Mouse (Mus musculus): ENCODE data around the gene Snapc2. TPM values are rescaled to one million over a fixed set of nuclear protein-coding genes. Genes with fewer than 3 reads are reported as not detected.

Snapc2 gene
- polyA plus RNA-seq, 1 experiment from 2014 or later, result 33.8 TPM

DNA sequence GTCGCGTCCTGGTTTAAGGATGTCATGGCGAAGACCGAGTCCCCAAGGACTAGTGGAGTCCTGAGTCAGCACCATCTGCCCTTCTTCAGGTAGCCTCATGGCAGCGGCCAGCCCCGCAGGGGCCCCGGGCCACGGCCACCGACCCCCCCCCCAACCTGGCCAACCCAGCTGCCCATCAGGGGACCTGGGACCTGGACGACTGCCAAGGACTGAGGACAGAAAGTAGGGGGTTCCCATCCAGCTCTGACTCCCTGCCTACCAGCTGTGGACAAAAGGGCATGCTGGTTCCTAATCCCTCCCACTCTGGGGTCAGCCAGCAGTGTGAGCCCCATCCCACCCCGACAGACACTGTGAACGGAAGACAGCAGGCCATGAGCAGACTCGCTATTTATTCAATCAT, 7.1 kb upstream of the Snapc2 start:
- no peak for TF ChIP-seq CTCF (IDR thresholded peaks at IDR 0.05; ENCODE audit: low read depth)
- no peak for TF ChIP-seq EP300 (optimal IDR thresholded peaks at IDR 0.05)
- Histone ChIP-seq H3K4me2 (replicated peaks; ENCODE audit: low read depth) (no peak overlapping the region), H3K36me3 (ENCODE audit: control insufficient read depth, insufficient read depth, low read length) (peaks cover 33% of the 10 kb centered on the region), H3K9ac (ENCODE audit: low read length) (no peak overlapping the region), H3K4me3 (ENCODE audit: low read depth, low read length) (no peak overlapping the region), H3K27ac (replicated peaks) (no peak overlapping the region), H3K27me3 (ENCODE audit: control insufficient read depth, insufficient read depth, low read length) (no peaks in the 10 kb centered on the region), H3K9me3 (ENCODE audit: control insufficient read depth, low read length) (no peaks in the 10 kb centered on the region), H3K4me1 (replicated peaks; ENCODE audit: control insufficient read depth, insufficient read depth) (no peaks in the 10 kb centered on the region; the same call in 1 of the 2 replicates)
- ATAC-seq (ENCODE audit: low FRiP score, low TSS enrichment), result no peak
- DNase-seq (ENCODE audit: low spot score), result no peak
- 89% methylated on average over 9 of the region's 13 CpGs for WGBS

DNA sequence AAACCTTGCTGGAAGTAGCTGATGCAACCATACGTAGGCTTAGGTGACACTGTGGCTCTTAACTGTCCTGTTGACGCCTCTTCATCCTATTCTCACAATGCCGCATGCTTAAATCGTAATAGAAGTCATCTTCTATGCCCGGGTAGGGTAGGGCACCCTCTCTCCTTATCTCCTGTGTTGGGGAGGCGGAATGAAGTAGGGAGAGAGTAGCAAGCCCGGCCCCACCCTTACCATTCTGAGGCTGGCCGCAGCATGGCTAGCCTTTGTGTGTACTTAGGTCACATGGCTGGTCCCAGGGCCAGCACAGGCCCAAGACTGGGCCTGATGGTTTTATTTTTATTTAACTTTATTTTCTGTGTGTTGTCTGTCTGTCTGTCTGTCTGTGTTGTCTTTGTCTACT, 5.6 kb upstream of the Snapc2 start:
- H3K27me3 ChIP-seq (ENCODE audit: control insufficient read depth, insufficient read depth, low read length), result no peaks in the 10 kb centered on the region
- peaks cover 33% of the 10 kb centered on the region for H3K36me3 ChIP-seq (ENCODE audit: control insufficient read depth, insufficient read depth, low read length)
- peak; percentile 51 for DNase-seq (ENCODE audit: low spot score)
- peaks cover under 1% of the 10 kb centered on the region; the same call in 1 of the 2 replicates for H3K4me1 ChIP-seq (replicated peaks; ENCODE audit: control insufficient read depth, insufficient read depth)
- H3K4me2 ChIP-seq (replicated peaks; ENCODE audit: low read depth), result no peak overlapping the region
- peak; percentile 45 for ATAC-seq (ENCODE audit: low FRiP score, low TSS enrichment)
- no peak overlapping the region for H3K27ac ChIP-seq (replicated peaks)
- no peak overlapping the region for H3K4me3 ChIP-seq (ENCODE audit: low read depth, low read length)
- no peaks in the 10 kb centered on the region for H3K9me3 ChIP-seq (ENCODE audit: control insufficient read depth, low read length)
- 74% methylated on average over 8 of the region's 8 CpGs for WGBS
- TF ChIP-seq EP300 (optimal IDR thresholded peaks at IDR 0.05), result no peak
- no peak overlapping the region for H3K9ac ChIP-seq (ENCODE audit: low read length)

DNA sequence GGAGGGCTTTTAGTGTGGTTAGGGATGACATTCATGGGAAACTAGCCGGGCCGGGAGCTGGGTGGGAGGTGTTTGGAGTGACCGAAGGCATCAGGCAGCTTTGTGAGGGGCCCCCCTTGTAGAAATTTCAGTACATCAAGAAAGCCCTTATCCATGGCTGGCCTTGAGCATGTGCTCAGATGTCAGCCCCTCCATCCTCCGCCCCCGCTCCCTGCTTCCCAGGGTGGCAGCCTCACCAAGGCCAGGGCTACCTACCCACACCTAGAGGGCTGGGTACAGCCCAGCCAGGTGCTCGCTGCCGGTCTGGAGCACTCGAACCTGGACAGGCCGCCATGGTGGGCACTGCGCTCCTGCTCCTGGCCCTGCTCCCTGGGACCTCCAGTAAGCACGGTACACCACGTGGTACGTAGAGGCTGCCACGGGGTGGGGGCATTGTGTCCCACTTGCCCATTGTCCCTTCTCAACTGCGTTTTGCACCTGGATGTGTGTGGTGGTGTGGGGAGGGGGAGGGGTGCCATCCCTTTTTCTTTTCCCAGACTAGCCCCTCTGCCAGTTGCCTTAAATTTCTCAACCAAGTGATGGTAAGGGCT, 4.8 kb upstream of the Snapc2 start, which contains the start of gene Tgfbr3l:
Gene Tgfbr3l, plus strand, starts transcription at position 264 of the 590 bp plus-strand sequence.
- DNase-seq (ENCODE audit: low spot score) (no peak), ATAC-seq (ENCODE audit: low FRiP score, low TSS enrichment) (no peak)
- Histone ChIP-seq H3K4me3 (ENCODE audit: low read depth, low read length) (no peak within 1 kb of the TSS), H3K36me3 (ENCODE audit: control insufficient read depth, insufficient read depth, low read length) (peaks cover 26% of the 10 kb centered on the region), H3K4me1 (replicated peaks; ENCODE audit: control insufficient read depth, insufficient read depth) (peaks cover 3% of the 10 kb centered on the region; the same call in 1 of the 2 replicates), H3K27me3 (ENCODE audit: control insufficient read depth, insufficient read depth, low read length) (no peaks in the 10 kb centered on the region), H3K27ac (replicated peaks) (no peak within 1 kb of the TSS; the same call in 1 of the 2 replicates), H3K4me2 (replicated peaks; ENCODE audit: low read depth) (no peak within 1 kb of the TSS), H3K9ac (ENCODE audit: low read length) (no peak within 1 kb of the TSS), H3K9me3 (ENCODE audit: control insufficient read depth, low read length) (no peaks in the 10 kb centered on the region)
- 70% methylated on average over 15 of the region's 15 CpGs for WGBS
- TF ChIP-seq EP300 (optimal IDR thresholded peaks at IDR 0.05) (no peak), CTCF (IDR thresholded peaks at IDR 0.05; ENCODE audit: low read depth) (no peak)

DNA sequence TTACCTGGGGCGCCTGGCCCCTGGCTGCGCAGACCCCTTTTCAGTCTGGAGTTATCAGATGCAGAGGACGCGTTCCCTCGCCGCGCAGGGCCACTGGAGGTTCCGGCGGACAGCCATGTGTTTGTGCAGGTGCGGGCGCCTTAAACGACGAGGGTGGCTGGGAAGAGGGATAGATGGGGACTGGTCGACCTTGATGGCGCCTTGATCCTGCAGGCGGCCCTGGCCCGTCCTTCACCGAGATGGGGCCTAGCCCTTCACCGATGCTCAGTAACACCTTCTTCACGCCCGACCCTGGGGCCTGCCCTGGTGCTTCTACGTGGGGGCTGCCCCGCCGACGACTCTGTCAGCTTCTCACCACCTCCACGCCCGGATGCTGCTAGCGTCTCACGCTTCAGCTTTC, 3.7 kb upstream of the Snapc2 start:
- Histone ChIP-seq H3K4me3 (ENCODE audit: low read depth, low read length) (no peak overlapping the region), H3K9me3 (ENCODE audit: control insufficient read depth, low read length) (no peaks in the 10 kb centered on the region), H3K27me3 (ENCODE audit: control insufficient read depth, insufficient read depth, low read length) (no peaks in the 10 kb centered on the region), H3K9ac (ENCODE audit: low read length) (no peak overlapping the region), H3K4me2 (replicated peaks; ENCODE audit: low read depth) (no peak overlapping the region), H3K36me3 (ENCODE audit: control insufficient read depth, insufficient read depth, low read length) (peaks cover 19% of the 10 kb centered on the region), H3K4me1 (replicated peaks; ENCODE audit: control insufficient read depth, insufficient read depth) (peaks cover 3% of the 10 kb centered on the region; the same call in 1 of the 2 replicates), H3K27ac (replicated peaks) (no peak overlapping the region)
- ATAC-seq (ENCODE audit: low FRiP score, low TSS enrichment) (no peak), DNase-seq (ENCODE audit: low spot score) (no peak)
- 29% methylated on average over 29 of the region's 29 CpGs for WGBS
- TF ChIP-seq EP300 (optimal IDR thresholded peaks at IDR 0.05) (no peak), CTCF (IDR thresholded peaks at IDR 0.05; ENCODE audit: low read depth) (no peak)

DNA sequence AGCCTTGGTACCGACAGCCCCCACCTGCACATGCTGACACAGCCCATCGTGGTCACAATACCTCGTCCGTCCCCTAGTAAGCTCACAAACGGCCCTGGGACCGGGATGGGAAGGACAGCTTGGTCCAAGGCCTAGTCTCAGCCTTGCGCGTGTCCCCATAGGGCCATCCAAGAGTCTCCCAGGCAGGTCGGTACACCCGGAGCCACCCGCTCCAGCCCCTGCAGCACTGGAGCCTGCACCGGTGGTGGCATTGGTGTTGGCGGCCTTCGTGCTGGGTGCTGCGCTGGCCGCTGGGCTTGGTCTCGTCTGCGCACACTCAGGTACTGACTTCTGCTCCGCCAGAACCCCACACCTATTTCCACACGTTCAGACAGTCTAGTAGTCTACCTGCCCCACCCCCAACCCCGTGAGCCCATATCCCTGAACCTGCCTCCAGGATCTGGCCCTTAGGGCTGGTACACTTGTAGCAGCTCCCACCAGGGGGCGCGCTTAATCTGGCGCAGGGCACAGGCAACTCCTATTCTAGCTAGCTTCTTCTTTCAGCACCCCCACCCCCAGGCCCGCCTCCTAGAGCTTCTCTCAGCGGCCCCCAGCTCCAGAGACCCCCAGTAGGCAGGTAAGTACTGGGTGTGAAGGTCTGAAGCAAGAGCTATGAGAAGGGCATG, 2.4 kb upstream of the Snapc2 start:
- DNase-seq (ENCODE audit: low spot score) (peak; percentile 88), ATAC-seq (ENCODE audit: low FRiP score, low TSS enrichment) (peak; percentile 59)
- H3K9me3 ChIP-seq (ENCODE audit: control insufficient read depth, low read length), result no peaks in the 10 kb centered on the region
- H3K27me3 ChIP-seq (ENCODE audit: control insufficient read depth, insufficient read depth, low read length), result no peaks in the 10 kb centered on the region
- 43% methylated on average over 26 of the region's 26 CpGs for WGBS
- H3K36me3 ChIP-seq (ENCODE audit: control insufficient read depth, insufficient read depth, low read length), result peaks cover 10% of the 10 kb centered on the region
- H3K4me2 ChIP-seq (replicated peaks; ENCODE audit: low read depth), result no peak overlapping the region
- peaks cover 3% of the 10 kb centered on the region; the same call in 1 of the 2 replicates for H3K4me1 ChIP-seq (replicated peaks; ENCODE audit: control insufficient read depth, insufficient read depth)
- TF ChIP-seq EP300 (optimal IDR thresholded peaks at IDR 0.05) (no peak), CTCF (IDR thresholded peaks at IDR 0.05; ENCODE audit: low read depth) (peak; percentile 90)
- H3K4me3 ChIP-seq (ENCODE audit: low read depth, low read length), result no peak overlapping the region
- peak overlapping the region; percentile 13 for H3K9ac ChIP-seq (ENCODE audit: low read length)
- H3K27ac ChIP-seq (replicated peaks), result no peak overlapping the region

Measured in stomach, postnatal 0 days (tissue).